Mouse (Mus musculus): ENCODE measurements at regions not wholly inside any gene's neighbourhood (a gene's known extent, or its start where the extent isn't known, plus 50 kb on each side); places are given as distances from the start of the nearest gene placed in this dataset.
A peak's percentile ranks its signal among the peaks of the same experiment; 100 is the strongest.

DNA sequence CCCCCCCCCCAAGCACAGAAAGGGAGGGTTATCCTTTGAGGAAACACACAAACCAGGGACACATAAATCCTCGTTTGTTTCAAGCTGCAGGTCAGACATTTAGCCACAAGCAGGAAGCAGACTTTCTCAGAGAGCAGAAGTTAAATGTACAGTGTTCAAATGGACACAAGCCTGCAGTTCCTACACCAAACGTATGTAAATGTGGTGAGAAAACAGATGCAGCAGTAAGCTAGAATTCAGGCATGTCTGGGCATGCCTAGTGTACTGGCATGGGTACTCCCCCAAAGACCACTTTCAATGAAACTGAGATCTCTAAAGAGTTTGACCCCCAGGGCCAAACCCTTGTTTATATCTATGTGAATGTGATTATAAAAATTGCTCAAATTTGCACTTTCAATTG is 109.2 kb upstream of the Ccdc54 start:
- no peaks in the 10 kb centered on the region for H3K36me3 ChIP-seq (ENCODE audit: control insufficient read depth, insufficient read depth, low read length)
- no peak overlapping the region for H3K4me3 ChIP-seq (ENCODE audit: low read depth, low read length)
- H3K27ac ChIP-seq (ENCODE audit: low read depth, low read length) = no peak overlapping the region
- ATAC-seq (peak; percentile 48; the same call in 1 of the 2 replicates), DNase-seq (ENCODE audit: low spot score) (no peak)
- no peak overlapping the region for H3K9ac ChIP-seq (ENCODE audit: low read length)
- H3K4me1 ChIP-seq (ENCODE audit: control insufficient read depth, insufficient read depth, low read length) = peaks cover 3% of the 10 kb centered on the region; the same call in 1 of the 2 replicates
- no peaks in the 10 kb centered on the region for H3K9me3 ChIP-seq (replicated peaks; ENCODE audit: control insufficient read depth, low read length)
- H3K4me2 ChIP-seq (ENCODE audit: low read length) = no peak overlapping the region
- 63% methylated on average over 2 of the region's 2 CpGs for WGBS
- no peaks in the 10 kb centered on the region for H3K27me3 ChIP-seq (replicated peaks; ENCODE audit: control insufficient read depth, insufficient read depth, low read length)

DNA sequence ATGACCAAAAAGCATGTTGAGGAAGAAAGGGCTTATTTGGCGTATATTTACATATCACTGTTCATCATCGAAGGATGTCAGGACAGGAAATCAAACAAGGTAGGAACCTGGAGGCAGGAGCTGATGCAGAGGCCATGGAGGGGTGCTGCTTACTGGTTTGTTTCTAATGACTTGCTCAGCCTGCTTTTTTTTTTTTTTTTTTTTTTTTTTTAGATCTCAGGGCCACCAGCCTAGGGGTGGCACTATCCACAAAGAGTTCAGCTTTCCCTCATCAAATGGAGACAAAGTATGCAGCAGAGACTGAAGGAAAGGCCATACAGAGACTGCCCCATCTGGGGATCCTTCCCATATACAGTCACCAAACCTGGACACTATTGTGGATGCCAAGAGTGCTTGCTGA is 106.8 kb upstream of the Ccdc54 start:
- no peak overlapping the region for H3K27ac ChIP-seq (ENCODE audit: low read depth, low read length)
- no peaks in the 10 kb centered on the region for H3K36me3 ChIP-seq (ENCODE audit: control insufficient read depth, insufficient read depth, low read length)
- no peaks in the 10 kb centered on the region for H3K27me3 ChIP-seq (replicated peaks; ENCODE audit: control insufficient read depth, insufficient read depth, low read length)
- DNase-seq (ENCODE audit: low spot score) (no peak), ATAC-seq (no peak)
- H3K9ac ChIP-seq (ENCODE audit: low read length) = no peak overlapping the region
- H3K9me3 ChIP-seq (replicated peaks; ENCODE audit: control insufficient read depth, low read length) = no peaks in the 10 kb centered on the region
- no peak overlapping the region for H3K4me2 ChIP-seq (ENCODE audit: low read length)
- WGBS = 95% methylated on average over 2 of the region's 2 CpGs
- H3K4me3 ChIP-seq (ENCODE audit: low read depth, low read length) = no peak overlapping the region
- peaks cover 3% of the 10 kb centered on the region; the same call in 1 of the 2 replicates for H3K4me1 ChIP-seq (ENCODE audit: control insufficient read depth, insufficient read depth, low read length)

DNA sequence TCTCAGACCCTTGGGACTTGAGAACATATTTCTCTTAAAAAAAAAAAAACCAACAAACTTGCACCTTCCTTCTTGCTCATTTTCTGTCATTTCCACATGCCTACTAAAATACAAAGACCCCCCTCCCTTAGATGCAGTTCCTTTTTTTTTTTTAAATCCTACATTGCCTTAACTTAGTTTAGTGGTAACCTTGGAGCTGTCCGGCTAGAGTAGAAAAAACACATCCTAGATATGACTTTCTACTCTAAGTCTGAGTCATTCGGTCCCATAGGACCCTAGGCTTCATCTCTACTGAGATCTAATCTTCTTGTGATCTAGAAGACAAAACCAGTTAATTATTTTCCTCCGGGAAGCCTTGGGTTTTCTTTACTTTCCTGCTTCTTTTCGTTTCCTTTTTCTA is 105.1 kb upstream of the Ccdc54 start:
- Histone ChIP-seq H3K27me3 (replicated peaks; ENCODE audit: control insufficient read depth, insufficient read depth, low read length) (no peaks in the 10 kb centered on the region), H3K4me1 (ENCODE audit: control insufficient read depth, insufficient read depth, low read length) (peaks cover 3% of the 10 kb centered on the region; the same call in 1 of the 2 replicates), H3K27ac (ENCODE audit: low read depth, low read length) (no peak overlapping the region), H3K9ac (ENCODE audit: low read length) (no peak overlapping the region), H3K4me3 (ENCODE audit: low read depth, low read length) (no peak overlapping the region), H3K4me2 (ENCODE audit: low read length) (no peak overlapping the region), H3K36me3 (ENCODE audit: control insufficient read depth, insufficient read depth, low read length) (no peaks in the 10 kb centered on the region), H3K9me3 (replicated peaks; ENCODE audit: control insufficient read depth, low read length) (no peaks in the 10 kb centered on the region)
- DNase-seq (ENCODE audit: low spot score) = no peak
- WGBS = 82% methylated on average over 4 of the region's 4 CpGs
- no peak for ATAC-seq

DNA sequence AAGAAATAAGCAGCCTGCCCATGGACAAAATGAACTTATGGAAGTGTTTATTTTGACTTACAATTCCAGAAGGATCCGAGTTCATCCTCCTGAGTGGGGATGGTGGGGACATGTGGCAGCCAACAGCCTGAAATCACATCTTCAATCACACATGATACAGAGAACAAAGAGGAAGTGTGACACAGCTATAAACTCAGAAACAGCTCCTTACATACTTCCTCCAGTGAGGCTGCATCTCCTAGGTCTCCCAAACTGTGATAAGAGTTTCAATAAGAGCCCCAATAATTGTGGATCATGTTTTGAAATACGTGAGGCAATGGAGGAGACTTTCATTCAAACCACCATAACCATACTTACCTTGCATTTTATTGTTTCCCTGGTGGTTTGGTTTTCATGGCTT is 103.1 kb upstream of the Ccdc54 start:
- Histone ChIP-seq H3K4me1 (ENCODE audit: control insufficient read depth, insufficient read depth, low read length) (no peaks in the 10 kb centered on the region), H3K27ac (ENCODE audit: low read depth, low read length) (no peak overlapping the region), H3K27me3 (replicated peaks; ENCODE audit: control insufficient read depth, insufficient read depth, low read length) (no peaks in the 10 kb centered on the region), H3K36me3 (ENCODE audit: control insufficient read depth, insufficient read depth, low read length) (no peaks in the 10 kb centered on the region), H3K4me2 (ENCODE audit: low read length) (no peak overlapping the region), H3K9ac (ENCODE audit: low read length) (no peak overlapping the region), H3K9me3 (replicated peaks; ENCODE audit: control insufficient read depth, low read length) (no peaks in the 10 kb centered on the region), H3K4me3 (ENCODE audit: low read depth, low read length) (no peak overlapping the region)
- ATAC-seq (no peak), DNase-seq (ENCODE audit: low spot score) (no peak)
- WGBS = 81% methylated on average over 2 of the region's 2 CpGs

DNA sequence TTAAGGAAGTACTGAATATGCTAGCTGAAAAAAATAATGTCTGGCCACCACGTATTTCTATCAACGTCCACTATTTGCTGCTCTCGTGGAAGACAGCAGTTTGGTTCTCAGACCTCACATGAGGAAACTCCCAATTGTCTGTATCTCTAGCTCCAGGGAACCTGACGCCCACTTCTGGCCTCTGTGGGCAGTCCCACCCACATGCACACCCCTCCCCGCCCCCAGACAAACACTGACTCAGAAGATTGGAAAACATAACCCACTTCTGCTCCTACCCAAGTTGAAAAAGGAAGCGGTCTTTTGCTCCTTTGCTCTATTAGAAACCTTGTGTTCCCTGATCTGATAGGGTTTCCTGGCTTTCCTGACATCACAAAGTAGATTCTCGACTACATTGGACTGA is 99.9 kb upstream of the Ccdc54 start:
- no peak for DNase-seq (ENCODE audit: low spot score)
- no peak for ATAC-seq
- H3K27ac ChIP-seq (ENCODE audit: low read depth, low read length) = no peak overlapping the region
- no peaks in the 10 kb centered on the region for H3K4me1 ChIP-seq (ENCODE audit: control insufficient read depth, insufficient read depth, low read length)
- H3K4me2 ChIP-seq (ENCODE audit: low read length) = no peak overlapping the region
- no peaks in the 10 kb centered on the region for H3K27me3 ChIP-seq (replicated peaks; ENCODE audit: control insufficient read depth, insufficient read depth, low read length)
- H3K9ac ChIP-seq (ENCODE audit: low read length) = no peak overlapping the region
- WGBS = 85% methylated on average over 7 of the region's 7 CpGs
- no peaks in the 10 kb centered on the region for H3K9me3 ChIP-seq (replicated peaks; ENCODE audit: control insufficient read depth, low read length)
- H3K4me3 ChIP-seq (ENCODE audit: low read depth, low read length) = no peak overlapping the region
- no peaks in the 10 kb centered on the region for H3K36me3 ChIP-seq (ENCODE audit: control insufficient read depth, insufficient read depth, low read length)

DNA sequence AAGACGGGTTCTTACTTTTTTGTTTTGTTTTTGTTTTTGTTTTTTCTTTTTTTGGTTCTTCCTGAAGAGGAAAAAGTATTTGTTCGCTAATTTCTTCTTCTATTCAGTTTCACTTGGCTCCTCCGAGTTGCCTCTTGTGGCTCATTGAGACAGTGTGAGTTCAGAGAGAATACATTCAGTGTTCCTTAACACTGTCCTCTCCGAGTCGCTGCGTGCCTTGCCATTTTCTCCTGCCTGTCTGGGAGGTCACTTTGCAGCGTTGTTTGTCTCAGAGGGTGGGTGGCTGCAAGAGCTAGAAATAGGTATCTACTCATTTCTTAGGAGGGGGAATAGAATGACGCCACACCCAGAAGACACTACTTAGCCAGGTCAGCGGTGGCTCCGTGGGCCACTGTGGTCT is 98.6 kb upstream of the Ccdc54 start:
- Histone ChIP-seq H3K36me3 (ENCODE audit: control insufficient read depth, insufficient read depth, low read length) (no peaks in the 10 kb centered on the region), H3K4me2 (ENCODE audit: low read length) (no peak overlapping the region), H3K9me3 (replicated peaks; ENCODE audit: control insufficient read depth, low read length) (no peaks in the 10 kb centered on the region), H3K27ac (ENCODE audit: low read depth, low read length) (no peak overlapping the region), H3K9ac (ENCODE audit: low read length) (no peak overlapping the region; the same call in 1 of the 2 replicates), H3K4me3 (ENCODE audit: low read depth, low read length) (no peak overlapping the region), H3K27me3 (replicated peaks; ENCODE audit: control insufficient read depth, insufficient read depth, low read length) (no peaks in the 10 kb centered on the region), H3K4me1 (ENCODE audit: control insufficient read depth, insufficient read depth, low read length) (no peaks in the 10 kb centered on the region)
- WGBS = 66% methylated on average over 10 of the region's 10 CpGs
- DNase-seq (ENCODE audit: low spot score) = no peak
- ATAC-seq = no peak

DNA sequence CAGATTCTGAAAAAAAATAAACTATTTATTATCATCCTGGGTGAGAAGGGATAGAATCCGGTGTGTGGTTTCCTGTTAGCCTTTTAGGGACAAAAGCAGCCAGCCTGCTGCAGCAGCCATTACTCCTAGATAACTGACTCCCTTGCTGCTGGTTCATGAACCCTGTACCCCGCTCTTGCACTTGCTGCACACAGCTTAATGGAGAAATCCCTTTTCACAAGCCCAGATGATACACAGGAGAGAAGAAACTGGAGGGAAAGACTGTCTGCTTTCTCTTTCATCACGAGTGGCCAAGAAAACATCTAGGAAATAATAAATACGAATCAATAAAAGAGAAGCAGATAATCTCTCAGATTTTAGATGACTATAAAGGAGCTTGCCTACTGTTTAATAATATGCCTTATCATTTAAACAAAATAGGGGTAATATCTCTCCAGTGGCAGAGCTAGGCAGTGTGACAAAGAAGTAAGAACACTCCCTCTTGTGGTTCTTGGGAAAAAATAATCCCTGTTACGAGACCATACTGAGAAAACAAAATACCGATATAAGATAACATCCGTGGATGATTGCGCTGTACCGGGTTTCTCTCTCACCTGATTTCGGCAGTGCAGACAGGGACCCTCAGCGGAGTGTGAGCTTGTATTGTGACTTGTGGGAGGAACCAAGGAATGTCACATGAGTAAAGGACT is 98.0 kb upstream of the Ccdc54 start:
- H3K4me2 ChIP-seq (ENCODE audit: low read length) = no peak overlapping the region
- H3K36me3 ChIP-seq (ENCODE audit: control insufficient read depth, insufficient read depth, low read length) = no peaks in the 10 kb centered on the region

DNA sequence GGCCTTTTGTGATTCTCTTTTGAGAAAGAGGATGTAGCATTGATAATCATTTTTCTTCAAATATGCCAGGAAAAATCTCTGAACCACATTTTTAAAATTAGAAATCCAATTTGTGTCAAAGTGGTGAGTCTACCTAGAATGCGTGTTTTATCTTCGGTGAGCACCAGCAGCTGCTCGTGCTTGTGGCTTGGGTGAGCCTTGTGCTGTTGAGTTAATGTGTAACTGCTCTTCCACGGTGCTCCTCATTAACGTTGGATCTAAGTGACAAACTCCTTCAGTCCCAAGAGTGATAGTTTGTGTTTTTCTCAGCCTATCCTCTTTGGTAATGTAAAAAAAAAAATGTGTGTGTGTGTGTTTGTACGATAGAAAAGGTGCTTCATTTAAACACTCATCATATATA is 88.7 kb upstream of the Ccdc54 start:
- ATAC-seq = no peak
- Histone ChIP-seq H3K9ac (ENCODE audit: low read length) (no peak overlapping the region), H3K4me2 (ENCODE audit: low read length) (no peak overlapping the region), H3K4me1 (ENCODE audit: control insufficient read depth, insufficient read depth, low read length) (no peaks in the 10 kb centered on the region), H3K9me3 (replicated peaks; ENCODE audit: control insufficient read depth, low read length) (no peaks in the 10 kb centered on the region), H3K27me3 (replicated peaks; ENCODE audit: control insufficient read depth, insufficient read depth, low read length) (no peaks in the 10 kb centered on the region), H3K36me3 (ENCODE audit: control insufficient read depth, insufficient read depth, low read length) (no peaks in the 10 kb centered on the region), H3K27ac (ENCODE audit: low read depth, low read length) (no peak overlapping the region), H3K4me3 (ENCODE audit: low read depth, low read length) (no peak overlapping the region)
- 93% methylated on average over 6 of the region's 6 CpGs for WGBS
- no peak for DNase-seq (ENCODE audit: low spot score)

More for the DNA sequence above, 98.0 kb upstream of the Ccdc54 start:
- no peak overlapping the region for H3K27ac ChIP-seq (ENCODE audit: low read depth, low read length)
- no peaks in the 10 kb centered on the region for H3K27me3 ChIP-seq (replicated peaks; ENCODE audit: control insufficient read depth, insufficient read depth, low read length)
- no peaks in the 10 kb centered on the region for H3K4me1 ChIP-seq (ENCODE audit: control insufficient read depth, insufficient read depth, low read length)
- DNase-seq (ENCODE audit: low spot score) = peak; percentile 73
- peak; percentile 72 for ATAC-seq
- WGBS = 77% methylated on average over 11 of the region's 11 CpGs
- H3K9ac ChIP-seq (ENCODE audit: low read length) = no peak overlapping the region
- no peak overlapping the region for H3K4me3 ChIP-seq (ENCODE audit: low read depth, low read length)
- no peaks in the 10 kb centered on the region for H3K9me3 ChIP-seq (replicated peaks; ENCODE audit: control insufficient read depth, low read length)

DNA sequence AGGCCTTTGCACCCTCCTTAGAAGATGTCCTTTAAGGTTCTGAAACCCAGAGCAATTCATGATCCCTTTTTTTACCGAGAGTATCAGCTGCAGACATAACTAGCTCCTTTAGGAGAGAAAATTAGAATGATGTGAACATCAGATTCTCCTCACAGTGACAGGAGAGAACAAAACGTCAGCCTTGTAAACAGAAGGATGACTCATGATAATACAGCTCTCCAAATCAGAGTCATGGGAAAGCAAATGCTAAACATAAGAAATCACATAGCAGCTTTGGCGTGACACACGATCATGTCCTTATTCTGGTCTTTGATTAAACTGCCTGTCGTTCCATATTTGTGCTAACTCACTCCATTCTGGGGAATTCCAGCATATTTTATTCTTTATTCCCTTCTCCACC is 82.4 kb upstream of the Ccdc54 start:
- H3K27ac ChIP-seq (ENCODE audit: low read depth, low read length) = no peak overlapping the region
- no peaks in the 10 kb centered on the region for H3K9me3 ChIP-seq (replicated peaks; ENCODE audit: control insufficient read depth, low read length)
- H3K27me3 ChIP-seq (replicated peaks; ENCODE audit: control insufficient read depth, insufficient read depth, low read length) = no peaks in the 10 kb centered on the region
- no peak overlapping the region for H3K4me2 ChIP-seq (ENCODE audit: low read length)
- no peak for DNase-seq (ENCODE audit: low spot score)
- WGBS = 86% methylated on average over 5 of the region's 5 CpGs
- H3K4me3 ChIP-seq (ENCODE audit: low read depth, low read length) = no peak overlapping the region
- no peak overlapping the region for H3K9ac ChIP-seq (ENCODE audit: low read length)
- ATAC-seq = no peak
- no peaks in the 10 kb centered on the region for H3K4me1 ChIP-seq (ENCODE audit: control insufficient read depth, insufficient read depth, low read length)
- no peaks in the 10 kb centered on the region for H3K36me3 ChIP-seq (ENCODE audit: control insufficient read depth, insufficient read depth, low read length)
